Mouse (Mus musculus): ENCODE measurements around the gene Rabgef1. TPM values are rescaled to one million over a fixed set of nuclear protein-coding genes. Genes with fewer than 3 reads are reported as not detected.

The Rabgef1 gene
- polyA plus RNA-seq, 1 experiment from 2014 or later, result 27.0 TPM

DNA sequence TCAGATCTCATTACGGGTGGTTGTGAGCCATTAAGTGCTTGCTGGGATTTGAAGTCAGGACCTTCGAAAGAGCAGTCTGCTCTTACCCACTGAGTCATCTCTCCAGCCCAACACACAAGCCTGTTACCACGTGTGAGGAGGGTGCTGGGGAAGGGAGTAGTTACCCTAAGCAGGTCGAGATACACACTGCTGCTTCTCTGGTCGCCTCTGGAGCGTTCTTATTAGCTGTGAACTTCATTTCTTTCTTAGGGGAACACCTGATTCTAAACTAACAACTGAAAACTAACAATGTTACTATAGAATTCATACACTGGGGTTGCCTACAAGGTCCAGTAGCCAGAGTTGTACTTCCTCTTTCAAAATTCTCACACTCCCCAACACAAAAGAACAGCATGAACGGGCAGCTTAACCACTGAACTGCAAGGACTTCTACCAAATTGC is 11.8 kb upstream of the Rabgef1 start:
- no peak overlapping the region for H3K27ac ChIP-seq (ENCODE audit: low read depth, low read length)
- WGBS, result 66% methylated on average over 7 of the region's 7 CpGs

DNA sequence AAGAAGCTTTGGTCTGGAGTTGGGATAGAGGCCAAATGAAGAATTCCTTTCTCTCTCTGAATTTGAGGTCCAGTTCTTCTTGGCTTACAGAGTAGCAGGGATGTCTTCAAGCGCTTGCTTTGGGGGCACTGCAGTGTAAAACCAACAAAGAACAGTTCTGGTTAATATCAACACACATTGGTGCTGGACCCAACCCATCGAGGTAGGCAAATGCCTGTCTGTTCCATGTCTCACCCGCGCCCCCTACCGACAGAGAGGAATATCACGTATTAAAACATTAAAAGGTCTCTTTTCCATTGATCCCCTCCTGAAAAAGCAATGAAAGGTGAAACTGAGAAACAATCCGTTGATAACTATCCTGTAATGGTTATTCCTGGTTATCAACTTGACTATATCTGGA is 7.9 kb upstream of the Rabgef1 start:
- peak; percentile 82 for DNase-seq (ENCODE audit: low spot score)
- no peak overlapping the region for H3K4me3 ChIP-seq (ENCODE audit: low read depth, low read length)
- ATAC-seq (replicated peaks; ENCODE audit: low FRiP score), result no peak
- 6% methylated on average over 7 of the region's 7 CpGs for WGBS
- no peaks in the 10 kb centered on the region for H3K27me3 ChIP-seq (ENCODE audit: control insufficient read depth, insufficient read depth, low read length)
- no peaks in the 10 kb centered on the region for H3K9me3 ChIP-seq (ENCODE audit: control insufficient read depth, low read length)
- no peak overlapping the region for H3K9ac ChIP-seq (ENCODE audit: low read length)
- no peak overlapping the region for H3K27ac ChIP-seq (ENCODE audit: low read depth, low read length)
- H3K4me1 ChIP-seq (replicated peaks; ENCODE audit: control insufficient read depth, insufficient read depth, low read length), result no peaks in the 10 kb centered on the region
- H3K4me2 ChIP-seq (ENCODE audit: low read depth, low read length, severe bottlenecking), result no peak overlapping the region
- H3K36me3 ChIP-seq (ENCODE audit: control insufficient read depth, insufficient read depth, low read length), result no peaks in the 10 kb centered on the region

More for the DNA sequence above, 11.8 kb upstream of the Rabgef1 start:
- no peak for ATAC-seq (replicated peaks; ENCODE audit: low FRiP score)
- no peak for DNase-seq (ENCODE audit: low spot score)
- Histone ChIP-seq H3K4me2 (ENCODE audit: low read depth, low read length, severe bottlenecking) (no peak overlapping the region), H3K4me1 (replicated peaks; ENCODE audit: control insufficient read depth, insufficient read depth, low read length) (no peaks in the 10 kb centered on the region), H3K36me3 (ENCODE audit: control insufficient read depth, insufficient read depth, low read length) (no peaks in the 10 kb centered on the region), H3K27me3 (ENCODE audit: control insufficient read depth, insufficient read depth, low read length) (no peaks in the 10 kb centered on the region), H3K9me3 (ENCODE audit: control insufficient read depth, low read length) (no peaks in the 10 kb centered on the region), H3K4me3 (ENCODE audit: low read depth, low read length) (no peak overlapping the region), H3K9ac (ENCODE audit: low read length) (no peak overlapping the region)

DNA sequence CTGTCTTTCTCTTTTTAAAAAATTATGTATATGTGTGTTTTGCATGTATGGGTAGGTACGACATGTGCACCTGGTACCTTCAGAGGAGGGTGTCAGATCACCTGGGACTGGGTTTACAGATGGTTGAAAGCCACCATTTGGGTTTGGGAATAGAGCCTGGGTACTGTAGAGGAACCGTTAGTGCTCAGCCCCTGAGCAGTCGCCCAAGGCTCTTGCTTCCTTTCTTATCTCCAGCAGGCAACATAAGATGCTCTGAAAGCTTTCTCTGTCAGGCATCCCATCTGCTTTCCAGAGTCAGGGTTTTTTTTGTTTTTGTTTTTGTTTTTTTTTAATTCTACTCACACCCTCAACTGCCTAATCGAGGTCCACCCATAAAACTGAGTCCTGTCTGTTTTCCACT is 6.4 kb upstream of the Rabgef1 start:
- no peaks in the 10 kb centered on the region for H3K36me3 ChIP-seq (ENCODE audit: control insufficient read depth, insufficient read depth, low read length)
- no peak overlapping the region for H3K27ac ChIP-seq (ENCODE audit: low read depth, low read length)
- H3K4me2 ChIP-seq (ENCODE audit: low read depth, low read length, severe bottlenecking), result no peak overlapping the region
- H3K9ac ChIP-seq (ENCODE audit: low read length), result no peak overlapping the region
- H3K4me1 ChIP-seq (replicated peaks; ENCODE audit: control insufficient read depth, insufficient read depth, low read length), result no peaks in the 10 kb centered on the region
- no peak for DNase-seq (ENCODE audit: low spot score)
- 73% methylated on average over 4 of the region's 4 CpGs for WGBS
- H3K9me3 ChIP-seq (ENCODE audit: control insufficient read depth, low read length), result no peaks in the 10 kb centered on the region
- H3K4me3 ChIP-seq (ENCODE audit: low read depth, low read length), result no peak overlapping the region
- ATAC-seq (replicated peaks; ENCODE audit: low FRiP score), result no peak
- no peaks in the 10 kb centered on the region for H3K27me3 ChIP-seq (ENCODE audit: control insufficient read depth, insufficient read depth, low read length)

DNA sequence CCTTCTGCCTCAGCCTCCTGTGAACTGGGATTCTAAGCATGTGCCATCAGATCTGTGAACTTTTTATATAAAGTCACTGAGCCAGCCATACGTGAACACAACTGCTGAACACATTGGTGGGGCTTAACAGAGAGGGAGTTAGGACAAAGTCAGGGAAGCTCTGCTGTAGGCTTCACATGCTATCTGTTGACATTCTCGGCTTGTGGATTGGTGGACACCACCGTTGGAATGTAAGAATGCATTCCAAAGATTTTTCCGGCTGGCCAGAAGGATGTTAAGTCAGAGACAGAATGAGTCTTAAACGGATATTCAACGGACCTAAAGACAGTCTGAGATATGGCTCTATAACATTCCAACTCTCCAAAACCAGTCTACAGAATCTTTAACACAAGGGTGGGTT is 2.5 kb upstream of the Rabgef1 start:
- Histone ChIP-seq H3K4me3 (ENCODE audit: low read depth, low read length) (no peak overlapping the region), H3K27me3 (ENCODE audit: control insufficient read depth, insufficient read depth, low read length) (no peaks in the 10 kb centered on the region), H3K27ac (ENCODE audit: low read depth, low read length) (no peak overlapping the region), H3K4me2 (ENCODE audit: low read depth, low read length, severe bottlenecking) (no peak overlapping the region), H3K9ac (ENCODE audit: low read length) (no peak overlapping the region), H3K9me3 (ENCODE audit: control insufficient read depth, low read length) (no peaks in the 10 kb centered on the region), H3K4me1 (replicated peaks; ENCODE audit: control insufficient read depth, insufficient read depth, low read length) (0 out of 2 replicates have a peak, but pooled peaks cover 7% of the 10 kb centered on the region), H3K36me3 (ENCODE audit: control insufficient read depth, insufficient read depth, low read length) (no peaks in the 10 kb centered on the region)
- ATAC-seq (replicated peaks; ENCODE audit: low FRiP score) (no peak), DNase-seq (ENCODE audit: low spot score) (no peak)
- 74% methylated on average over 6 of the region's 6 CpGs for WGBS

DNA sequence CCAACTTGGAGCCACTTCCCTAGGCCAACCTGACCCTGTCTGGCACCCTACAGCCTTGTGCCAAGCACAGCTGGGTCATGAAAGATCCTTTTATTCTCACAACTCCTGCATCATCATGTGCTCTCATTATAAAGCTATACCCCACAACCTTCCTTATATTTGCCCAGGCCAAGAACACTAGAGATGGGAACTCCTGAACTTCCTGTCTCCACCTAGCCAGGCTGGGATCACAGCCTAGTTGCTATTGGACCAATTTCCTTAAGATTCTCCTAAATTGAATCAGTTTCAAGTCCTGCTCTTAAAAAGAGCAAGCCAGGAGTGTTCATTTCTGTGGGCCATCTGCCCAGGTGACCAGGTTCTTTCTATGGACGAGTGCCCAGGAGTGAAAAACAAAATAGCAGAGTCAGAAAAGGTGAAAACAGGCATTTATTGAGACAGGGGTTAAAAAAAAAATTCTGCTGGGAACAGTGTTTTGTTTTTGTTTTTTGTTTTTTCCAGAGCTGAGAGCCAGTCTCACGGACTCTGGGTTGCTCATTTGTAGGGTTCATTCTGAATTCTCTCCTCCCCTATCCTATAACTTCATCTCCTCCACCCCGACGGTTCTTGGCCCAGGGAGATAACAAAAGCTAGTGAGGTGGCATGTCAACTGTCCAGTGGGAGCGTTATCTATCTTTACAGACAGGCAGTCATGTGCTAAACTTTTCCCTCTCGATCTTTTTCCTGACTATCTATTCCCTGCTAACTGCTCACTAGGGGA is 754 bp upstream of the Rabgef1 start:
- Histone ChIP-seq H3K36me3 (ENCODE audit: control insufficient read depth, insufficient read depth, low read length) (no peaks in the 10 kb centered on the region), H3K4me2 (ENCODE audit: low read depth, low read length, severe bottlenecking) (peak overlapping the region; percentile 67), H3K27me3 (ENCODE audit: control insufficient read depth, insufficient read depth, low read length) (no peaks in the 10 kb centered on the region), H3K9ac (ENCODE audit: low read length) (peak overlapping the region; percentile 92), H3K4me3 (ENCODE audit: low read depth, low read length) (peak overlapping the region; percentile 94), H3K9me3 (ENCODE audit: control insufficient read depth, low read length) (no peaks in the 10 kb centered on the region), H3K27ac (ENCODE audit: low read depth, low read length) (peak overlapping the region; percentile 74), H3K4me1 (replicated peaks; ENCODE audit: control insufficient read depth, insufficient read depth, low read length) (0 out of 2 replicates have a peak, but pooled peaks cover 7% of the 10 kb centered on the region)
- WGBS, result 12% methylated on average over 6 of the region's 6 CpGs
- no peak for DNase-seq (ENCODE audit: low spot score)
- peak; percentile 28; the same call in 1 of the 2 replicates for ATAC-seq (replicated peaks; ENCODE audit: low FRiP score)

DNA sequence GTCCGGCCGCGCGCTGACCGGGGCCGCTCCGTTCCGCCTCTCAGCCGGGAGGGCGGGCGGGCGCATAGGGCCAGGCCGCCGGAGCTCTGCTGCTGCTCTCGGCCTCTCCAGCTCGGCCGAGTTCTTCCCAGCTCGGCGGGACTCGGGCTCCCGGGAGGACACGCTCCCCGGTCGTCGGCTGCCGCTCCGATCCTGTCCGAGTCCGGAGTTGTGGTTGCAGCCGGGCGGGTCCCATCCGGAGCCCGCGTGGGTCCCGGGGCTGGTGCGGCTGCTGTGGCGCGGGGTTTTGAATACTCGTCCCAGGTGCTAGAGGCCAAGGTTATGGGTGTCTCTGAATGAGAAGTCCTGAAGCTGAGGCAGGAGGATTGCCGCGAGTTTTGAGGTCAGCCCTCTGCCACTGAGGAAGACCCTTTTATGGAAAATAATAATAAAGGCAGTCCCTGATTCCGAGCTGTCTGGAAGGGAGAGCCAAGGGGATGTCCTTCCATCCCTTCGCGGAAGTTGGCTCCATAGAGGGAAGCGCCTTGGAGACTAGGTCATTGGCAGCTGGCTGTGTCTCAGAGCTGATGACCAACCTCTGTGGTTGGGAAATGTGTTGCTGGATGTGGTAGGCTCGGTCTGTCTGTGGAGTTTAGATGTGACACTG is 481 bp downstream of the Rabgef1 start:
- DNase-seq (ENCODE audit: low spot score), result no peak
- 2% methylated on average over 46 of the region's 46 CpGs for WGBS
- Histone ChIP-seq H3K4me1 (replicated peaks; ENCODE audit: control insufficient read depth, insufficient read depth, low read length) (0 out of 2 replicates have a peak, but pooled peaks cover 7% of the 10 kb centered on the region), H3K4me3 (ENCODE audit: low read depth, low read length) (peak overlapping the region; percentile 94), H3K4me2 (ENCODE audit: low read depth, low read length, severe bottlenecking) (peak overlapping the region; percentile 67), H3K27ac (ENCODE audit: low read depth, low read length) (peak overlapping the region; percentile 53; the same call in 1 of the 2 replicates), H3K36me3 (ENCODE audit: control insufficient read depth, insufficient read depth, low read length) (no peaks in the 10 kb centered on the region), H3K9me3 (ENCODE audit: control insufficient read depth, low read length) (no peaks in the 10 kb centered on the region), H3K27me3 (ENCODE audit: control insufficient read depth, insufficient read depth, low read length) (no peaks in the 10 kb centered on the region), H3K9ac (ENCODE audit: low read length) (peak overlapping the region; percentile 92)
- peak; percentile 39; the same call in 1 of the 2 replicates for ATAC-seq (replicated peaks; ENCODE audit: low FRiP score)

DNA sequence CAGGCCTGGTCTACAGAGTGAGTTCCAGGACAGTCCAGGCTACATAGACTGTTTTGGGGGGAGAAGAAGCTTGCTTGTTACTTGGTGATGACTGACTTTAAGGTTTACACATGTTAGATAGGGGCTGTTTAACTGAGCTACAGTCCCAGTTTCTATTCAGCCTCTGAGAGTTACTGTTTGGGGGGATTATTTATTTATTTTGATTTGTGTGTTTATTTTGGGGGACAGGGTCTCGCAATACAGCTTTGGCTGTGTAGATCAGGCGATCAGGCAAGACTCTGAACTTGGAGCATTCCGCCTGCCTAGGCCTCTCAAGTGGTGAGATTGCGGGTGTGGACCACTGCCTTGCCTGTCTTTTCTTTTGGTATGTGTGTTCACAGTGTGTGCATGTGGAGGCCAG is 1.4 kb downstream of the Rabgef1 start:
- H3K9ac ChIP-seq (ENCODE audit: low read length), result no peak overlapping the region
- no peaks in the 10 kb centered on the region for H3K9me3 ChIP-seq (ENCODE audit: control insufficient read depth, low read length)
- no peak for ATAC-seq (replicated peaks; ENCODE audit: low FRiP score)
- H3K27me3 ChIP-seq (ENCODE audit: control insufficient read depth, insufficient read depth, low read length), result no peaks in the 10 kb centered on the region
- H3K4me3 ChIP-seq (ENCODE audit: low read depth, low read length), result no peak overlapping the region
- H3K36me3 ChIP-seq (ENCODE audit: control insufficient read depth, insufficient read depth, low read length), result no peaks in the 10 kb centered on the region
- H3K4me2 ChIP-seq (ENCODE audit: low read depth, low read length, severe bottlenecking), result peak overlapping the region; percentile 67; the same call in 1 of the 2 replicates
- H3K27ac ChIP-seq (ENCODE audit: low read depth, low read length), result no peak overlapping the region
- WGBS, result 93% methylated on average over 4 of the region's 4 CpGs
- 0 out of 2 replicates have a peak, but pooled peaks cover 7% of the 10 kb centered on the region for H3K4me1 ChIP-seq (replicated peaks; ENCODE audit: control insufficient read depth, insufficient read depth, low read length)
- no peak for DNase-seq (ENCODE audit: low spot score)

DNA sequence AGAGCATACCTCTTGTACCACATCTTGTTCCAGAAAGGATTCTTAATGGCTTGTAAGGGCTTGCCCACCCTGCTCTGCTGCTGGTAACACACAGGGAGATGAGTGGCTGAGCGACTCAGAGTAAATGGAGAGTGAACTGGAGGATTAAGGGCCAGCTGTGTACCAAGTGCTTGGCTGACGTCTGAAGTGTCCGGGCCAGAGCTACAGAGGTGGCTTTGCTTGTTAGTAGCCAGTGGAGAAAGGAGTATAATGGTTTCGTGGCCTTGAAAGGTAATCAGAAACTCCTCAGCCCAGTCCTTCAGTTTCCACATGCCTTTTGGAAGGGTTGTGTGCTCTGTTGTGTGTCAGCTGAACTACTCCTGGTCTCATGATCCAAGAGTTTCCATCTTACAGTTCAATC is 6.3 kb downstream of the Rabgef1 start:
- Histone ChIP-seq H3K27me3 (ENCODE audit: control insufficient read depth, insufficient read depth, low read length) (no peaks in the 10 kb centered on the region), H3K4me2 (ENCODE audit: low read depth, low read length, severe bottlenecking) (no peak overlapping the region), H3K27ac (ENCODE audit: low read depth, low read length) (no peak overlapping the region), H3K4me1 (replicated peaks; ENCODE audit: control insufficient read depth, insufficient read depth, low read length) (0 out of 2 replicates have a peak, but pooled peaks cover 5% of the 10 kb centered on the region), H3K36me3 (ENCODE audit: control insufficient read depth, insufficient read depth, low read length) (no peaks in the 10 kb centered on the region), H3K4me3 (ENCODE audit: low read depth, low read length) (no peak overlapping the region), H3K9ac (ENCODE audit: low read length) (no peak overlapping the region), H3K9me3 (ENCODE audit: control insufficient read depth, low read length) (no peaks in the 10 kb centered on the region)
- no peak for ATAC-seq (replicated peaks; ENCODE audit: low FRiP score)
- 61% methylated on average over 4 of the region's 4 CpGs for WGBS
- DNase-seq (ENCODE audit: low spot score), result no peak

All from forebrain, embryonic 11.5 days (tissue).